Mouse (Mus musculus) G1E (cell line): ENCODE data around the gene Xndc1. TPM values are rescaled to one million over a fixed set of nuclear protein-coding genes. Genes with fewer than 3 reads are reported as not detected.
"Not testable (repeated sequence)": the region's sequence is repeated elsewhere in the genome, so short reads cannot be mapped to it uniquely, and the experiment has no call there.

Source experiments
- ATAC-seq: 2 replicates; pipeline ENCODE4 v1.8.0; 2016; ENCODE audit warnings: mild to moderate bottlenecking; ENCODE audit not compliant: insufficient number of reproducible peaks, poor library complexity, low FRiP score, severe bottlenecking; ENCODE audit errors: extremely low read depth
- DNase-seq: peaks from one replicate; pipeline ENCODE4 v3.0.0; 2012; ENCODE audit warnings: low spot score
- H3K27me3 ChIP-seq: 2 replicates; pipeline ENCODE4 v1.6.1; 2012; ENCODE audit warnings: mild to moderate bottlenecking, low read length, inconsistent platforms; ENCODE audit not compliant: insufficient read depth
- H3K36me3 ChIP-seq: replicated peaks from 2 replicates; pipeline ENCODE3; 2012; ENCODE audit warnings: mild to moderate bottlenecking, inconsistent platforms
- H3K4me1 ChIP-seq: 2 replicates; pipeline ENCODE4 v1.6.1; 2012; ENCODE audit warnings: low read depth, low read length, inconsistent platforms, mixed read lengths; ENCODE audit not compliant: insufficient read depth
- H3K4me3 ChIP-seq: 2 replicates; pipeline ENCODE4 v1.5.1; 2012; ENCODE audit warnings: low read depth, mild to moderate bottlenecking, inconsistent platforms, low read length, moderate library complexity, mixed read lengths
- H3K9me3 ChIP-seq: replicated peaks from 2 replicates; pipeline ENCODE4 v1.6.1; 2012; ENCODE audit warnings: inconsistent platforms
- CTCF ChIP-seq: IDR thresholded peaks from 2 replicates; pipeline ENCODE4 v1.5.1; 2012; ENCODE audit warnings: low read depth, low read length, inconsistent platforms, mixed read lengths
- GATA1 ChIP-seq: IDR thresholded peaks from 2 replicates; pipeline ENCODE4 v1.6.1; 2012; ENCODE audit warnings: borderline replicate concordance, low read length, inconsistent platforms, mixed read lengths
- GATA2 ChIP-seq: IDR thresholded peaks from 2 replicates; pipeline ENCODE4 v1.6.1; 2012; ENCODE audit warnings: low read depth, low read length, inconsistent platforms, borderline replicate concordance
- POLR2AphosphoS5 ChIP-seq: IDR thresholded peaks from 2 replicates; pipeline ENCODE4 v1.6.1; 2012; ENCODE audit warnings: low read depth, low read length, inconsistent platforms; ENCODE audit not compliant: insufficient replicate concordance
- TAL1 ChIP-seq: conservative IDR thresholded peaks from 2 replicates; pipeline ENCODE4 v1.6.1; 2012; ENCODE audit warnings: low read depth, low read length, inconsistent platforms, mixed read lengths
- polyA plus RNA-seq: library from polyadenylated mRNA; stranded (reverse); fragments of >175 nt; gene quantifications from 2 replicates; pipeline ENCODE4 v1.2.3, GENCODE M21; 2012
- total RNA-seq, 2 experiments: library from RNA; stranded (forward) in 1 of 2; stranded (reverse) in 1 of 2; fragments of 200-1000 nt in 1 of 2; fragments of >200 nt in 1 of 2; fragmentation: Nextera tagmentation in 1 of 2; gene quantifications; 2 replicates each; pipeline ENCODE4 v1.2.3; 2014 to 2017

Gene Xndc1
- total and polyA plus RNA-seq, 3 experiments, result 29.7 to 45.5 (median 39.4) TPM

GRCm38 (mm10) chr7:102023821-102024220, 41.5 kb upstream of the Xndc1 start:
- no peak for ATAC-seq
- no peak for DNase-seq
- Histone ChIP-seq H3K4me1 (peaks cover 7% of the 10 kb centered on the region), H3K9me3 (no peaks in the 10 kb centered on the region), H3K4me3 (no peak overlapping the region), H3K27me3 (no peaks in the 10 kb centered on the region), H3K36me3 (peaks cover 76% of the 10 kb centered on the region)
- TF ChIP-seq GATA2 (no peak), POLR2AphosphoS5 (no peak), GATA1 (no peak), TAL1 (no peak), CTCF (no peak)

- ATAC-seq (peak; percentile 45; the same call in 1 of the 2 replicates), DNase-seq (no peak)
- H3K36me3 ChIP-seq, result peaks cover 70% of the 10 kb centered on the region
Observed at GRCm38 (mm10) chr7:102025187-102026119, 39.9 kb upstream of the Xndc1 start.

GRCm38 (mm10) chr7:102034904-102035303, 30.4 kb upstream of the Xndc1 start:
- DNase-seq (no peak), ATAC-seq (no peak)
- H3K36me3 ChIP-seq, result peaks cover 95% of the 10 kb centered on the region
- TF ChIP-seq CTCF (no peak), TAL1 (no peak), GATA1 (no peak), POLR2AphosphoS5 (no peak), GATA2 (no peak)
- H3K9me3 ChIP-seq, result 0 out of 2 replicates have a peak, but pooled peaks cover 2% of the 10 kb centered on the region
- no peaks in the 10 kb centered on the region for H3K4me1 ChIP-seq
- H3K27me3 ChIP-seq, result no peaks in the 10 kb centered on the region
- H3K4me3 ChIP-seq, result no peak overlapping the region

More at GRCm38 (mm10) chr7:102025187-102026119, 39.9 kb upstream of the Xndc1 start:
- no peak for TF ChIP-seq POLR2AphosphoS5
- TF ChIP-seq CTCF, result no peak
- no peak for TF ChIP-seq TAL1
- TF ChIP-seq GATA2, result no peak
- Histone ChIP-seq H3K27me3 (no peaks in the 10 kb centered on the region), H3K4me1 (peaks cover 7% of the 10 kb centered on the region), H3K9me3 (no peaks in the 10 kb centered on the region), H3K4me3 (no peak overlapping the region)

- H3K9me3 ChIP-seq, result 0 out of 2 replicates have a peak, but pooled peaks cover 2% of the 10 kb centered on the region
- DNase-seq (no peak), ATAC-seq (no peak)
- TF ChIP-seq GATA2, result no peak
- peaks cover 97% of the 10 kb centered on the region for H3K36me3 ChIP-seq
- H3K27me3 ChIP-seq, result no peaks in the 10 kb centered on the region
- H3K4me3 ChIP-seq, result no peak overlapping the region
- H3K4me1 ChIP-seq, result no peaks in the 10 kb centered on the region
Observed at GRCm38 (mm10) chr7:102035534-102035933, 29.8 kb upstream of the Xndc1 start.

GRCm38 (mm10) chr7:102037318-102037717, 28.0 kb upstream of the Xndc1 start:
- ATAC-seq, result no peak
- Histone ChIP-seq H3K4me1 (no peaks in the 10 kb centered on the region), H3K36me3 (peaks cover 91% of the 10 kb centered on the region)

GRCm38 (mm10) chr7:102042314-102042713, 23.0 kb upstream of the Xndc1 start:
- DNase-seq, result no peak
- Histone ChIP-seq H3K4me3 (no peak overlapping the region), H3K36me3 (peaks cover 61% of the 10 kb centered on the region), H3K27me3 (no peaks in the 10 kb centered on the region), H3K4me1 (no peaks in the 10 kb centered on the region), H3K9me3 (0 out of 2 replicates have a peak, but pooled peaks cover 2% of the 10 kb centered on the region)
- TF ChIP-seq POLR2AphosphoS5, result no peak
- no peak for TF ChIP-seq GATA1
- TF ChIP-seq CTCF, result no peak
- no peak for TF ChIP-seq TAL1
- TF ChIP-seq GATA2, result no peak
- ATAC-seq, result no peak

More at GRCm38 (mm10) chr7:102037318-102037717, 28.0 kb upstream of the Xndc1 start:
- no peak for DNase-seq
- TF ChIP-seq GATA2 (no peak), GATA1 (no peak), CTCF (no peak), POLR2AphosphoS5 (no peak), TAL1 (no peak)
- 0 out of 2 replicates have a peak, but pooled peaks cover 2% of the 10 kb centered on the region for H3K9me3 ChIP-seq
- no peak overlapping the region for H3K4me3 ChIP-seq
- H3K27me3 ChIP-seq, result no peaks in the 10 kb centered on the region

- not testable (repeated sequence) for H3K4me3 ChIP-seq, ATAC-seq, H3K27me3 ChIP-seq, H3K9me3 ChIP-seq, H3K4me1 ChIP-seq, DNase-seq
- peaks cover 32% of the 10 kb centered on the region for H3K36me3 ChIP-seq
Observed at GRCm38 (mm10) chr7:102048524-102048923, 16.8 kb upstream of the Xndc1 start.
